Mouse (Mus musculus) forelimb bud, embryonic 11.5 days (tissue): ENCODE results near the gene Cdca8.

Experiments
- DNase-seq: peaks from one replicate; pipeline ENCODE4 v3.0.0-alpha.2; 2012; ENCODE audit warnings: low read depth, low spot score

Gene Cdca8

GRCm38 (mm10) chr4:124880599-124880998 lies 58.5 kb downstream of the Cdca8 start, which contains the start of gene Epha10:
Gene Epha10 (plus strand): TSS chr4:124880899.
- no peak for DNase-seq

- no peak for DNase-seq
Observed at GRCm38 (mm10) chr4:124872719-124873118, 66.4 kb downstream of the Cdca8 start.
